Mouse (Mus musculus): ENCODE data around the gene Sgk1.

DNA sequence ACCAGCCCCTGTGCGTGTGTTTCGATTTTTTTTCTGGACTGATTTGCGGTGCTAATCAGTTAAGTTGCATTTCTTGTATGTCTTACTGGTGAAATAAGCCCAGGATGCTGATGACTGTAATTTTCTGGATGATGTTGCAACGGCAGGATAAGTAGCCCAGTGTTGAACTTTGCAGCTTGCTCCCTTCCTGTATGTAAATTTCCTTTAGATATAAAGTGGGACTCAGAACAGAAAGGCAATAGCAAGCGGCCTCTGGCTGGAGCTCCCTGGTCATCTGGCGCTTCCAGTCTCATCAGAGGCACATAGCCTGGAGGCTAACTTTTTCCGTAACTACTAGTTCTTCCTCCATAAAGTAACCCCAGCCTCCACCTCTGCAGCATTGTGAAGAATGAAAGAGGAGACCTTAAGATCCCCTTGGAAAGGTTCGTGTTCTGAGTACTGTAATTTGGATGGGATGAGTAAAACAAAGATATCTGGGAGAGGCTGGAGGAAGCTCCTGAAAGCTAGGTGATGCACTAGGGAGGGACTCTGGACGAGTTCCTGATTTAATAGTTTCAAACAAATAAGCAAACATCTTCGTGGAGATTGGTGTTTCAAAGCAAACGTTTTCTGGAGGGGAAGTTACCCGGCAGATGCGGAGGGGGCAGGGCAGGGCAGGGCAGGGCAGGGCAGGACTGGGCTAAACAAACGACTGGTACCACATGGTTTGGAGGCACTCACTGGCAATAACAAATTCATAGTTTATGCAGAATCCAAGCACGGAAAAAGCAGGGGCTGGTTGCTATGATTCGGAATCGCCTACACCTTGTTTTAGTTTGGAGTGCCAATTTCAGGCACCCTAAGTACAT is 110.2 kb downstream of the Sgk1 start:
- TF ChIP-seq POLR2A (IDR thresholded peaks at IDR 0.05; ENCODE audit: borderline replicate concordance, extremely low read depth, low read depth, low read length) (no peak), CTCF (IDR thresholded peaks at IDR 0.05; ENCODE audit: insufficient read depth, low read length) (no peak)

All from lung, adult 2 months (tissue).